Mouse (Mus musculus) ES-Bruce4 (cell line): Measurements from ENCODE around the gene Zswim1.
"Not testable (repeated sequence)": the region's sequence is repeated elsewhere in the genome, so short reads cannot be mapped to it uniquely, and the experiment has no call there.

ENCODE experiments used
- CTCF ChIP-seq: IDR thresholded peaks from one replicate; pipeline ENCODE4 v1.8.1; 2011; ENCODE audit warnings: low read depth, low read length
- EP300 ChIP-seq: IDR thresholded peaks from 2 replicates; pipeline ENCODE4 v1.6.1; 2011; ENCODE audit warnings: low read depth, low read length; ENCODE audit not compliant: insufficient read depth
- POLR2A ChIP-seq: IDR thresholded peaks from one replicate; pipeline ENCODE4 v1.8.1; 2011; ENCODE audit warnings: low read length; ENCODE audit not compliant: insufficient read depth

- not testable (repeated sequence) for TF ChIP-seq EP300, POLR2A, CTCF
Observed at GRCm38 (mm10) chr2:164855572-164855971, 33.1 kb downstream of the Zswim1 start.
